Mouse (Mus musculus) cerebellum, adult 18-20 months (tissue): Measurements from ENCODE around the gene Elfn1.
A peak's percentile ranks its signal among the peaks of the same experiment; 100 is the strongest.

Experiments used
- DNase-seq, 2 experiments: peaks; one replicate each; pipeline ENCODE4 v3.0.0; 2021

Elfn1 gene

GRCm38 (mm10) chr5:139911506-139911905, 3.8 kb downstream of the Elfn1 start:
- DNase-seq, result no peak

- DNase-seq, result no peak
Measured at GRCm38 (mm10) chr5:139912121-139912771, 4.5 kb downstream of the Elfn1 start.

GRCm38 (mm10) chr5:139921666-139922065, 13.9 kb downstream of the Elfn1 start:
- no peak for DNase-seq

DNA sequence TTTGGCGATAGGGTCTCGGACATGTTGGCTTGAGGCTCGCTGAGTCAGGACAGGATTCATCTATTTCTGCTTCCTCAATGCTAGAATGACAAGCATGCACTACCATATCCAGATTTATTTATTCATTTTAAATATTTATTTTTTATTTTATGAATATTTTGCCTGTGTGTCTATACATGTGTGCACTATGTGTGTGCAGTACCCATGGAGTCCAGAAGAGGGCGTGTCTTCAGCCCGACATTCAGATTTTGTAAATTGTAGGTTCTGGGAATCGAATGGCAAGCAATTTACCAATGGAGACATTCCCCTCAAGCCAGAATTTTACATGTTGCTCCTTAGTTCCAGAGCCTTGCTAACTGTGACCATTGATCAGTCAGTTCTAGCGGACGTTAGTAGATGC, 16.1 kb downstream of the Elfn1 start:
- DNase-seq, result no peak

DNA sequence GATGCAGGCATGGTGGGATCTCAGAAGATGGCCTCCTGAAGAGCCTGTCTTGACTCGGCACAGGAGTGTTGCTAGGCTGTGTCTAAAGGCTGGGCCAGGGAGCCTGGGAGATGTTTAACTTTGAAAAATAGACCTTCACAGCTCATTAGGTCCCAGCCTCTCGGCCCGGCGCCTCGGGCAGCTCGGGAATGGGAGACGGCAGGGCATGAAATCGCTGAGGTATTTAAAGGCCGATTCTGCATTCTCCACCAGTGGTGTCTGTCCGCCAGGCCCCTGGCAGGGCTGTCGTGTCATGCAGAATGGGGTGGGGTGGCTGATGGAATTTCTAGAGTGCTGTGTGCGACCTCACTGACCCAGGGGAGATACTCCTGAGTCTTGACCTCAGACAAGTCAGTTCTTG, 22.4 kb downstream of the Elfn1 start:
- no peak for DNase-seq

GRCm38 (mm10) chr5:139930927-139931351, 23.2 kb downstream of the Elfn1 start:
- no peak for DNase-seq

GRCm38 (mm10) chr5:139931947-139932540, 24.3 kb downstream of the Elfn1 start:
- no peak for DNase-seq

DNA sequence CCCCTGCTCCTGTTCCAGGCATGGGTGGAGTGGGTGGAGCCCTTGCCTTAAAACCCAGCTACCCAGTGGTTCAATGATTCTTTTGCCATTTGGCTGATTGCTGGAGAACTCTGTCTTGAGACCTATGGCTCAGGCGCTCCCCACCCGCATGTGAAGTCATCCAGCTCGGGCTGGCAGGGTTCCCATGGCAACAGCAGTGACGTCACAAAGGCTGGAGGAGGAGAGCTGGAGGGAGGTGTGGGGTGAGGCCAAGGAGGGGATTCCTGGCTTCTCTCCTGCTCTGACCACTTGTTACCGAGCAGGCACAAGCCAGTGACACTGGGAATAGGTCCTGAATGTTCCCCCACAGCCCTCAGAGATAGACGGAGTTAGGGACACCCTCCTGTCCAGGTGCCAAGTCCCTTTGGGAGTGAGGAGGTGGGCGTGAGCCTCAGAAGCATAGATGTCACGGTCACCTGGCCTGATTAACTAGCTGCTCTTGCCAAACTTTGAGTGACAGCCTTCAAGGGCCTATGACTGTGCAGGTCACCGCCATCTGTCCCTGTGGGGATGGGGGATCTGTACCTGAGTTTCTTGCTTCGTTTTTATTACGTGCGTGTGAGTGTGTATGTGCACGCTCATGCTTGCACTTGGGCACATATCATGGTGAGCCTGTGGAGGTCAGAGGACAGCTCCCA, 25.0 kb downstream of the Elfn1 start:
- no peak for DNase-seq

- DNase-seq, result no peak
Measured at GRCm38 (mm10) chr5:139933476-139933875, 25.7 kb downstream of the Elfn1 start.

DNA sequence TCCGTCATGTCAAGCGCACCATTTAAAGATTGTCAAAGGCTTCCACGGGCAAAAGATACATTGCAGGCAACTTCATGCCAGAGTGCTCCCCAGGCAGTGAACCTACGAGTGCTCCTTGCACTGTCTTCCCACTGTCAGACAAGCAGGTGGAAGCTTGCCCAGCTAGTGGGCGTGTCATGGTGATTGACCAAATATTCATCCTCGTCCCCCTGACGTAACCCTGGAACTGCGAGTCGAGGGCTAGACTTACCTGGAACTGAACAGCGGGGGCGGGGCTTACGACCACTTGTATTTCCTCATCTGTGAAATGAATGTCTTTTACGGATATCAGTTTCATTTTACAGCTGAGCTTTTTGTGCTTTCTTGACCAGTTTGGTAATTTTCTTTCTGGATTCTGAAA, 28.7 kb downstream of the Elfn1 start:
- DNase-seq, result no peak

GRCm38 (mm10) chr5:139944697-139945096, 37.0 kb downstream of the Elfn1 start:
- DNase-seq, result no peak

- peak; percentile 45 to 56 for DNase-seq
Measured at GRCm38 (mm10) chr5:139945715-139946364, 38.1 kb downstream of the Elfn1 start.

DNA sequence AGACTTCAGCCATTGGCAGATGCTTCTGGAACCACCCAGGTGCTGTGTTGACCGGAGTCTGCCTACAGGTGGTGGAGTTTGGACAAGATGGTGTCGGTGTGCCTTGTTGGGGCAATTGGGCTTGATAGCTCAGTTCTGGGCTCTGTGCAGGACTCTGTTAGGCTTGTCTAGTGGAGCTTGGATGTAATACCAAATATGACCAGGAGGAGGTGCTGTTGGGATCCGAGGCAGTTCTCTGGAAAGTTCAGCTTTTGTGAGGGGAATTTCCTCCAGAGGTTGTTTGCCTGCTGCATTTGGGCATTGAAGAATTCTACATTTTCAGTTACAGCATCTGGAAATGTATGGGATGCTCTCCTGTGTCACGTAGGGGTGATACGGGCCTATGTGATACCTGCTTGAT, 39.7 kb downstream of the Elfn1 start:
- DNase-seq, result no peak

- DNase-seq, result peak; percentile 90 to 92
Measured at GRCm38 (mm10) chr5:139948552-139948951, 40.8 kb downstream of the Elfn1 start.

DNA sequence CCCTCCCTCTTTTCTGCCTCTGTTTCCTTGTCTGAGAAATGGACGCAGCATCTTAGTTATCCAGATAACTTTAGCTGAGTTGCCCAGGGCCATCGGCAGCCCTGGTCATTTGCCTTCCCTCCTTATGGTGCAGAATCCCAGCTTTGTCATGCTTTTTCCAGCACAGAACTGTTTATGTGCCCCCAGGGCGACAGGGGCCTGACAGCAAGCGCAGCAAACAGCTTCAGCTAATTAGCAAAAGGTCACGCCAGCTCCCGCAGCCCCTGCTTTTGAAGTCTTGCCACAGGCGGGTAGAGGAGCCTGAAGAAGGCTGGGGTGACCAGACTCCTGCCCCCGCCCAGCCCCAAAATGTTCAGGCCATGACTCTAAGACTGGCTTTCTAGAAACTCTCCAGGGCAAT, 41.6 kb downstream of the Elfn1 start:
- no peak for DNase-seq

DNA sequence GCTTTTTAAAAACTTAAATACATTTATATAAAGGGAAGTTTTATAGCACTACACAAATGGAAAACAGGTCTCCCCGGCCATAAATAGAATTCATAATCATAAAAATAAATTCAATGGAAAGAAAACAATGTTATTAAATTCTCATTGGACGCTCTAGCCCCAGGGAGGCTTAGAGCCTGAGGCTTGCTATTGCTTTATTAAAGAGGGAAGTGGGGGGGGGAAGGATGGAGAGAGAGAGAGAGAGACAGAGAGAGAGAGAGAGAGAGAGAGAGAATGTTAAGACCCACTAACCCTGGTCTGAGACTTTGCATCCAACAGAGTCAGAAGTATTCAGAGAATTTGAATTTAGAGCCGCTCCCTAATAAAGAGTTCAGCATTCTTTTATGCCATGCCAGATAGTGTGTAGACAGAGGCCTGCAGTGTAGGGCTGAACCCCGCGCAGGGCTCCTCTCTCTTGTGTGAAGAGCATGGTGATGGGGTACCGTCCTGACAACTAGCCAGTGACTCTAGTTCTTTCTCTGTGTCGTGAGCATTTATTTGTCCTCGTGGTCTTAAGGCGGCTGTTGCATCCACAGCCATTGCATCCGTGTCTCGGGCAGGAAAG, 42.3 kb downstream of the Elfn1 start:
- no peak for DNase-seq

DNA sequence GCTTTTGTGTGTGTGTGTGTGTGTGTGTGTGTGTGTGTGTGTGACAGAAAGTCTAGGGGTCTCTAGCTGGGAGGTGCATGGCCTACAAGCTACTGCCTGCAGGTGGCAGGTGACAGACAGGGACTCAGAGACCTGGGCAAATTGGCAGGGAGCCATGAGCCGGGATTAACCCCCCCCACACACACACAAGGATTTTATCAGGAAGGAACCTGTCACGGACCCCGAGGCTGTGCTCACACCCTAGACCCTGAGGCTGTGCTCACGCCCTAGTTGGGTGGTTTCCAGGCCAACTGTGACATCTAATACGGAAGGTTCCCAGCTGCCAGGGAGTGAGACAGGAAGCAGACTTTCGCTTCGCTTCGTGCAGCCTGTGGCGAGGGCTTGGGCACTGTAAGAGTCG, 49.1 kb downstream of the Elfn1 start:
- DNase-seq, result peak in 1 of 2 experiments; percentile 18

DNA sequence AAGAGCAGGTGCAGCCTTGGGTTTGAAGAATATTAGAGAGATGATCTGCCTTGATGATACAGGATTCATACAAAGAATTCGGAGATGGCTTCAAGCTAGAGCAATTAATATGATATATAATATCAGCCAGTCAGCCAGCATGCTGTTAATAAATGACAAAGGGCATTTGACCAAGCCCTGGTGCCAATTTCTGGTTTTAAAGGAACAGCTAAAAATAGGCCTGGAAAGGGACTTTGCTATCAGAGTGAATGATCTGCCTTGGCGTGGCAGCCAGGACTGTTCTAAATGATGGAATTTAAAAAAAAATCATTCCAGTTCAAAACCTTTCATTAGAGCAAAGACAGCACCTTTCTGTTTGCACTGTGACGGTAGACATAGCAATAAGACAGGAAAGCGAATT, 52.0 kb downstream of the Elfn1 start:
- DNase-seq, result no peak

DNA sequence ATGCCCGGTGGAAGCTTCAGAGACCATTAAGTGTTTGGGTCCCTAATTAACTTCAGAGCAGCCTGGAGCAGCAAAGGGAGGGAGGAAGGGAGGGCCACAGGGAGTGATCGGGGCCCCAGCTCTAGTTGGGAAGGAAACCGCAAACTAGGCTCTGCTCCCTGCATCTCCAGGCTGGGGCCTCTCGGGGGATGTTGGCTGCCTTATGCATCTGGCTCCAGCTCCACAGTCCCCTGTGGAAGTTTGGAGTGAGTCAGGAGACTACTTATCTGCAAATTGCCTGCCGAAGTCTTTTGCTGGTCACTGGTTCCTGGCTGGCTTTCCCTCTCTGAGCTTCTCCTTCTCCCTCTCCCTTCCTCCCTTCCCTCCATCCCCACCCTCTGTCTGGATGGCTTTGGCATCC, 56.6 kb downstream of the Elfn1 start:
- DNase-seq, result no peak

GRCm38 (mm10) chr5:139965596-139965995, 57.9 kb downstream of the Elfn1 start:
- no peak for DNase-seq

DNA sequence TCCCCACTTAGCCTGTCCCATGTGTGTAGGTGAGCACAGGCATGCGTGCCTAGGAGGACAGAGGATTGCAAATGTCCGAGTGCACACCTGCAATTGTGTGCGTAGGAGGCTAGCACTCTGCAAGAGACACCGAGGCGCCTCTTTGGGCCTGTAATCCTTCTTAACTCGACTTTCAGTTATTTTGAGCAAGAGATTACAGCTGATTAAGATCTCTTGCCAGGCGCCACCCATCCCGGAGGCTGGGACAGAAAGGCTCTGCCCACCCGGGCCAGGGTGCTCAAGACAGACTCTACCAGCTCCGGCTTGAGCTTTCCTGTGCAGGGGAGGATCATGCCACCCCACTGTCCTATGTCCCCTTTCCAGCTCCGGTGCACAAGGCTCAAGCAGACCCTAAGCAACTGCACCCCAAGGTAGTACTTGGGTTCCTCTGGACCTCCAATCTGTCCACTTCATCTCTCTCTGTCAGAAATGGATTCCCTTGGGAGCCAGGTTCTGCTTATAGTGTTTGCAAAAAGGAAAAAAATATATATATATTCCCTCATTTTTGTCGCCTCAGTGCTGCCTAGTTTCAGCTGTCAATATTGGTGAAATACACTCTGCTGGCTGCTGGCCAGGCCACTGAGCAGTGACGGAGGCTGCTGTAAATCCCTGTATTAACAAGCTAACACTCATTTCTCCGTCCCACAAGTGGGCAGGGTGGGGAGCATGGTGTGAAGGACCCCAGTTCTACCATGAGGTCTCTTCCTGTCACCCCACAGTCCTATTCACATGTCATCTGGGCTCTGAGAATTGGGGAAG, 61.6 kb downstream of the Elfn1 start:
- no peak for DNase-seq

- DNase-seq, result peak; percentile 28 to 40
Measured at GRCm38 (mm10) chr5:139970186-139970631, 62.5 kb downstream of the Elfn1 start.
